Mouse (Mus musculus): Measurements from ENCODE around the gene Clcn1.

The Clcn1 gene

GRCm38 (mm10) chr6:42364607-42365006 lies 78.1 kb downstream of the Clcn1 start:
- CTCF ChIA-PET, result interaction anchor here (0.7 to 0.8 kb wide), 2 partner anchors 40 to 78 kb away, joined by 4 to 20 read pairs; partner anchors contain the start of gene Fam131b

GRCm38 (mm10) chr6:42365215-42365614 lies 78.7 kb downstream of the Clcn1 start:
- CTCF ChIA-PET, result interaction anchor here (0.8 kb wide), 1 partner anchor 78 kb away, joined by 20 read pairs; no protein-coding TSS in a partner anchor

Data from spleen, embryonic (tissue).